Mouse (Mus musculus) liver, embryonic 14.5 days (tissue): ENCODE results near the gene Fosb.

ENCODE experiments used
- CTCF ChIP-seq: IDR thresholded peaks from 2 replicates; pipeline ENCODE4 v1.5.1; 2016; ENCODE audit warnings: antibody characterized with exemption, low read depth, control low read depth
- EP300 ChIP-seq: IDR thresholded peaks from 2 replicates; pipeline ENCODE4 v1.6.1; 2016; ENCODE audit warnings: antibody characterized with exemption, low read depth

DNA sequence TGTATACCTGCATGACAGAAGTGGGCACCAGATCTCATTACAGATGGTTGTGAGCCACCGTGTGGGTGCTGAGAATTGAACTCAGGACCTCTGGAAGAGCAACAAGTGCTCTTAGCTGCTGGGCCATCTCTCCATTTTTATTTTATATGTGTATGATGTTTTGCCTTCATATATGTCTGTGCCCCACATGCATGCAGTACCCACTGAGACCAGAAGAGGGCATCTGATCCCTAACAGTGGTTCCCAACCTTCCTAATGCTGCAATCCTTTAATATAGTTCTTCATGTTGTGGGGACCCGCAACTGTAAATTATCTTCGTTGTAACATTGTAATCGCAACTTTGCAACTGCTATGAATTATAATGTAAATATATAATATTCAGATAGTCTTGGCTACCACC is 25.1 kb downstream of the Fosb start:
- no peak for TF ChIP-seq EP300
- TF ChIP-seq CTCF: peak; percentile 87
